Comparison of ENCODE assay signal across 26 mouse cellular contexts in the genomic region with DNA sequence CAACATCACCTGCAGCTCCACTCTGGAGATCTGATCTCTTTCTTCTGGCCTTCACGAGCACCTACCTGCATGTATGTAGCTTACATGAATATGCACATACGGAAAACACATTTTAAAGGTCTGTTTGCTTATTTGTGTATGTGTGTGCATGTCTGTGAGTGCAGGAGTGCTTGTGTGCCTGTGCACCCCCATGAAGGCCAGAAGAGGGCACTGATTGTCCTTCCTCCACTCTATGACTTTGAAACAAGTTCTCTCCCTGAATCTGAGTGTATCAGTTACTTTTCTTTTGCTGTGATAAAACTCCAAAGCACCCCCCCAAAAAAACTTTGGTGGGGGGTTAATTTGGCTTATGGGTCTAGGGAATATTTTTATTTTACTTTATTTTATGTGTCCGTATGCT. TPM values are rescaled to one million over a fixed set of nuclear protein-coding genes. Genes with fewer than 3 reads are reported as not detected.
DNase-seq lines count a peak whose midpoint lies in the region; ATAC-seq and TF ChIP-seq lines count a peak whose summit lies in the region.
"Had no signal": no experiment of that assay in that cellular context is flagged by ENCODE, and none has a peak within 500 bp of the region (broad histone marks: within the 10 kb centered on the region; RNA-seq: fewer than 3 reads in every experiment).

No protein-coding gene starts in this region.

- TF ChIP-seq POLR2A in MEL (IDR thresholded peaks at IDR 0.05; ENCODE audit: control insufficient read depth in 1 of 2, insufficient read depth in 1 of 2, low read depth in 1 of 2, low read length in 2 of 2, poor library complexity in 1 of 2), result no peak

- DNase-seq in gastrocnemius, adult 2 months, result no peak
- DNase-seq in gastrocnemius, postnatal 4 days (ENCODE audit: low spot score in 2 of 2), result no peak
- DNase-seq in layer of hippocampus, adult 2 months (ENCODE audit: low spot score in 2 of 2), result no peak
- DNase-seq in layer of hippocampus, adult 9-10 months (ENCODE audit: low spot score), result no peak
- no peak for DNase-seq in MEL (ENCODE audit: low read depth, low spot score)
- no peak for DNase-seq in stomach, postnatal 0 days (ENCODE audit: low spot score)
- no peak for DNase-seq in right cerebral cortex, postnatal 4 days
- DNase-seq: adrenal gland, postnatal 14 days; cerebellum, postnatal 10 days; gastrocnemius, postnatal 14 days; heart, adult 18-20 months; heart, postnatal 4 days; kidney, adult 9 months; kidney, postnatal 4 days; left cerebral cortex, postnatal 4 days; thymus, postnatal 25 days had no signal

- H3K4me2 ChIP-seq in stomach, postnatal 0 days (replicated peaks; ENCODE audit: low read depth), result no peak overlapping the region
- H3K4me2 ChIP-seq: hindbrain, embryonic 14.5 days; limb, embryonic 15.5 days; liver, embryonic 15.5 days; midbrain, embryonic 12.5 days had no signal

- no peaks in the 10 kb centered on the region for H3K79me2 ChIP-seq in MEL (ENCODE audit: control insufficient read depth, insufficient read depth, low read length, poor library complexity)

- H3K9ac ChIP-seq in MEL (ENCODE audit: control insufficient read depth, low read depth, low read length, poor library complexity, severe bottlenecking), result no peak overlapping the region
- H3K9ac ChIP-seq in stomach, postnatal 0 days (ENCODE audit: low read length), result no peak overlapping the region
- H3K9ac ChIP-seq: hindbrain, embryonic 14.5 days; limb, embryonic 15.5 days; liver, embryonic 15.5 days; midbrain, embryonic 12.5 days had no signal

- 91% methylated on average over 3 of the region's 3 CpGs for WGBS in stomach, postnatal 0 days

- H3K4me1 ChIP-seq in MEL (ENCODE audit: control insufficient read depth in 1 of 2, insufficient read depth in 2 of 2, low read length in 2 of 2), result peaks cover 5 to 10% of the 10 kb centered on the region in 2 experiments; a peak in 2 of 4 replicates
- no peaks in the 10 kb centered on the region for H3K4me1 ChIP-seq in stomach, postnatal 0 days (replicated peaks; ENCODE audit: control insufficient read depth, insufficient read depth)
- H3K4me1 ChIP-seq: embryonic facial prominence, embryonic 10.5 days; forebrain, embryonic 10.5 days; limb, embryonic 15.5 days; liver, embryonic 15.5 days; midbrain, embryonic 12.5 days had no signal

- no peak overlapping the region for H3K4me3 ChIP-seq in gastrocnemius, adult 2 months
- H3K4me3 ChIP-seq in layer of hippocampus, adult 2 months, result no peak overlapping the region
- no peak overlapping the region for H3K4me3 ChIP-seq in MEL (ENCODE audit: control insufficient read depth in 1 of 2, insufficient read depth in 1 of 2, low read depth in 2 of 2, low read length in 2 of 2)
- no peak overlapping the region for H3K4me3 ChIP-seq in stomach, postnatal 0 days (ENCODE audit: low read depth, low read length)
- H3K4me3 ChIP-seq: embryonic facial prominence, embryonic 10.5 days; forebrain, embryonic 10.5 days; limb, embryonic 15.5 days; liver, embryonic 15.5 days; midbrain, embryonic 12.5 days had no signal

- TF ChIP-seq EP300 in MEL (IDR thresholded peaks at IDR 0.05; ENCODE audit: low read depth in 1 of 2, low read length in 2 of 2), result no peak
- TF ChIP-seq EP300 in stomach, postnatal 0 days (optimal IDR thresholded peaks at IDR 0.05), result no peak

- TF ChIP-seq CTCF in gastrocnemius, adult 2 months (IDR thresholded peaks at IDR 0.05), result peak; percentile 8
- TF ChIP-seq CTCF in layer of hippocampus, adult 2 months (conservative IDR thresholded peaks at IDR 0.05), result peak; percentile 43
- peak in 2 of 3 experiments; percentile 37 to 42; a peak in 4 of 6 replicates for TF ChIP-seq CTCF in MEL (IDR thresholded peaks at IDR 0.05 in 2 of 3, conservative IDR thresholded peaks at IDR 0.05 in 1 of 3; ENCODE audit: control insufficient read depth in 1 of 3, insufficient read depth in 1 of 3, low read depth in 2 of 3, low read length in 3 of 3, poor library complexity in 1 of 3, severe bottlenecking in 1 of 3)
- TF ChIP-seq CTCF in stomach, postnatal 0 days (IDR thresholded peaks at IDR 0.05; ENCODE audit: low read depth), result peak; percentile 44

- intact Hi-C loops in gastrocnemius, adult 2 months (cut with DNase I), result no loop called here

- peak; percentile 20 for TF ChIP-seq RAD21 in MEL (IDR thresholded peaks at IDR 0.05; ENCODE audit: low read depth, low read length)

- H3K36me3 ChIP-seq in MEL (ENCODE audit: control insufficient read depth in 1 of 2, insufficient read depth in 2 of 2, low read length in 2 of 2), result no peaks in the 10 kb centered on the region; a peak in 1 of 4 replicates
- no peaks in the 10 kb centered on the region for H3K36me3 ChIP-seq in stomach, postnatal 0 days (ENCODE audit: control insufficient read depth, insufficient read depth, low read length)
- H3K36me3 ChIP-seq: embryonic facial prominence, embryonic 10.5 days; forebrain, embryonic 10.5 days; G1E; limb, embryonic 15.5 days; liver, embryonic 15.5 days; midbrain, embryonic 12.5 days had no signal

- H3K27ac ChIP-seq in gastrocnemius, adult 2 months, result no peak overlapping the region
- no peak overlapping the region for H3K27ac ChIP-seq in layer of hippocampus, adult 2 months
- H3K27ac ChIP-seq in MEL (ENCODE audit: control insufficient read depth, low read depth, low read length), result no peak overlapping the region
- no peak overlapping the region for H3K27ac ChIP-seq in stomach, postnatal 0 days (replicated peaks)
- H3K27ac ChIP-seq: embryonic facial prominence, embryonic 10.5 days; forebrain, embryonic 10.5 days; hindbrain, embryonic 14.5 days; limb, embryonic 15.5 days; liver, embryonic 15.5 days; midbrain, embryonic 12.5 days had no signal

- H3K27me3 ChIP-seq in MEL (ENCODE audit: control insufficient read depth in 1 of 2, insufficient read depth in 2 of 2, low read length in 2 of 2), result peaks cover 0 to 6% of the 10 kb centered on the region in 2 experiments; a peak in 3 of 4 replicates
- no peaks in the 10 kb centered on the region for H3K27me3 ChIP-seq in stomach, postnatal 0 days (ENCODE audit: control insufficient read depth, insufficient read depth, low read length)
- H3K27me3 ChIP-seq: limb, embryonic 15.5 days; liver, embryonic 15.5 days; midbrain, embryonic 12.5 days had no signal

- no peak for ATAC-seq in stomach, postnatal 0 days (ENCODE audit: low FRiP score, low TSS enrichment)
- ATAC-seq: CD4-positive, CD25-positive, alpha-beta regulatory T cell, adult 4 months; forebrain, embryonic 16.5 days; inflammation-experienced regulatory T-cells, adult 6 months had no signal

- H3K9me3 ChIP-seq in MEL (replicated peaks; ENCODE audit: insufficient read depth, low read length), result no peaks in the 10 kb centered on the region
- H3K9me3 ChIP-seq in stomach, postnatal 0 days (ENCODE audit: control insufficient read depth, low read length), result no peaks in the 10 kb centered on the region
- H3K9me3 ChIP-seq: embryonic facial prominence, embryonic 10.5 days; G1E; limb, embryonic 15.5 days; liver, embryonic 15.5 days; midbrain, embryonic 12.5 days had no signal

TF ChIP-seq in MEL, 35 proteins besides CTCF, POLR2A, EP300 and RAD21:
- TF ChIP-seq TCF12 (IDR thresholded peaks at IDR 0.05; ENCODE audit: low read depth, low read length) (no peak), RCOR1 (IDR thresholded peaks at IDR 0.05; ENCODE audit: low read depth, low read length) (no peak), UBTF (IDR thresholded peaks at IDR 0.05; ENCODE audit: borderline replicate concordance, insufficient read depth, low read depth, low read length) (no peak), GATA1 (IDR thresholded peaks at IDR 0.05; ENCODE audit: low read depth, low read length) (no peak), SIN3A (IDR thresholded peaks at IDR 0.05; ENCODE audit: low read length) (no peak), ZC3H11A (IDR thresholded peaks at IDR 0.05; ENCODE audit: low read depth, low read length) (peak; percentile 16; the same call in 1 of the 2 replicates), ZKSCAN1 (IDR thresholded peaks at IDR 0.05; ENCODE audit: low read depth, low read length) (no peak), USF2 (IDR thresholded peaks at IDR 0.05; ENCODE audit: borderline replicate concordance in 1 of 2, insufficient read depth in 1 of 2, low read depth in 1 of 2, low read length in 2 of 2) (no peak), MYB (IDR thresholded peaks at IDR 0.05; ENCODE audit: low read depth, low read length) (no peak), SMC3 (IDR thresholded peaks at IDR 0.05; ENCODE audit: low read depth, low read length) (peak; percentile 35; the same call in 1 of the 2 replicates), JUND (IDR thresholded peaks at IDR 0.05; ENCODE audit: low read depth, low read length) (no peak), MEF2A (IDR thresholded peaks at IDR 0.05; ENCODE audit: extremely low read depth, insufficient replicate concordance, low read depth, low read length, poor library complexity, severe bottlenecking) (no peak), NRF1 (IDR thresholded peaks at IDR 0.05; ENCODE audit: insufficient read depth, low read depth, low read length, poor library complexity, severe bottlenecking) (no peak)

RNA-seq across cellular contexts. Expression of a gene that starts 54.2 kb away (rescaled TPM):
- total RNA-seq in gastrocnemius, adult 2 months (2021), result 100 to 1,000 TPM in 1 of 2 experiments, 10 to 100 TPM in 1; 70.3 to 119 TPM
- total RNA-seq in gastrocnemius, postnatal 4 days (2021), result 100 to 1,000 TPM; 283 to 313 TPM
- total RNA-seq in layer of hippocampus, adult 2 months (2021), result 10 to 100 TPM in 1 of 2 experiments, 1 to 10 TPM in 1; 7.4 to 10.3 TPM
- total RNA-seq in MEL (2012; rRNA removed), result 203 and 204 TPM in 2 replicates
- polyA plus RNA-seq in MEL (2012; ENCODE audit: insufficient read depth in 1 of 2, insufficient read length in 2 of 2, low read depth in 1 of 2, low replicate concordance in 2 of 2, missing spikeins in 1 of 2), result 100 to 1,000 TPM in 1 of 2 experiments, not detected in 1; 370 TPM
- polyA plus RNA-seq in stomach, postnatal 0 days (2015; fragmentation: Nextera tagmentation; extraction: Ambion mirVana), result 103 TPM in 2 replicates
- total RNA-seq: G1E had no signal
- polyA plus RNA-seq: G1E had no signal

RNA-seq across cellular contexts. Expression of a gene that starts 54.4 kb away (rescaled TPM):
- total RNA-seq in gastrocnemius, adult 2 months (2021), result 10 to 100 TPM; 18.4 to 20.3 TPM
- total RNA-seq in gastrocnemius, postnatal 4 days (2021), result 10 to 100 TPM; 31.3 to 32.1 TPM
- total RNA-seq in layer of hippocampus, adult 2 months (2021), result 10 to 100 TPM; 41.8 to 42.6 TPM
- 12.8 and 14.7 TPM in 2 replicates for total RNA-seq in MEL (2012; rRNA removed)
- 10 to 100 TPM; 23.4 to 25.6 TPM for polyA plus RNA-seq in MEL (2012; ENCODE audit: insufficient read depth in 1 of 2, insufficient read length in 2 of 2, low read depth in 1 of 2, low replicate concordance in 2 of 2, missing spikeins in 1 of 2)
- polyA plus RNA-seq in stomach, postnatal 0 days (2015; fragmentation: Nextera tagmentation; extraction: Ambion mirVana), result 6.9 and 8.8 TPM in 2 replicates

Comparison
In these comparisons a context has a peak if more than half of its experiments do, and no peak if none do; other contexts are left out.
1. RNA of a gene that starts 54.2 kb away (total RNA-seq): 283 to 313 TPM in gastrocnemius, postnatal 4 days, 203 to 204 TPM in MEL and 70.3 to 119 TPM in gastrocnemius, adult 2 months; 7.4 to 10.3 TPM in layer of hippocampus, adult 2 months; every median in the first group is over 4 times any median in the second.
2. Peak in every context shown above with its lines, with median percentiles within 50 percentile points of each other: CTCF ChIP-seq.